Mouse (Mus musculus) neural tube, embryonic 13.5 days (tissue): ENCODE data around the gene Mid1. TPM values are rescaled to one million over a fixed set of nuclear protein-coding genes. Genes with fewer than 3 reads are reported as not detected.

Experiments used
- ATAC-seq: fragments of 200-750 bp; cut with Nextera tagmentation; 2 replicates; pipeline ENCODE4 v1.8.0; 2017; ENCODE audit warnings: low read depth, mild to moderate bottlenecking, moderate TSS enrichment, moderate library complexity
- H3K27ac ChIP-seq: fragments of 300-500 bp; sonication (generic); replicated peaks from 2 replicates; pipeline ENCODE4 v1.5.1; 2015; ENCODE audit warnings: moderate library complexity, mild to moderate bottlenecking, inconsistent platforms
- H3K27me3 ChIP-seq: fragments of 300-500 bp; sonication (generic); 2 replicates; pipeline ENCODE4 v1.6.1; 2015; ENCODE audit warnings: mild to moderate bottlenecking, inconsistent platforms
- H3K36me3 ChIP-seq: fragments of 300-500 bp; sonication (generic); 2 replicates; pipeline ENCODE4 v1.6.1; 2015; ENCODE audit warnings: mild to moderate bottlenecking, inconsistent platforms
- H3K4me1 ChIP-seq: fragments of 300-500 bp; sonication (generic); replicated peaks from 2 replicates; pipeline ENCODE4 v1.6.1; 2015; ENCODE audit warnings: inconsistent platforms
- H3K4me2 ChIP-seq: fragments of 300-500 bp; sonication (generic); 2 replicates; pipeline ENCODE4 v1.6.1; 2015; ENCODE audit warnings: inconsistent platforms, mild to moderate bottlenecking, moderate library complexity
- H3K4me3 ChIP-seq: fragments of 300-500 bp; sonication (generic); 2 replicates; pipeline ENCODE4 v1.5.1; 2015; ENCODE audit warnings: mild to moderate bottlenecking, inconsistent platforms
- H3K9ac ChIP-seq: fragments of 300-500 bp; sonication (generic); 2 replicates; pipeline ENCODE4 v1.6.1; 2015; ENCODE audit warnings: moderate library complexity, mild to moderate bottlenecking, inconsistent platforms
- H3K9me3 ChIP-seq: fragments of 300-500 bp; sonication (generic); 2 replicates; pipeline ENCODE4 v1.6.1; 2016; ENCODE audit warnings: inconsistent platforms
- WGBS: fragments of 180-500 bp; shearing (Covaris S2); methylation state at CpG from one replicate; pipeline ENCODE4 v1.1.7; 2015; 5-methylcytosine and 5-hydroxymethylcytosine counted together
- polyA plus RNA-seq: library from polyadenylated mRNA; unstranded; fragments of >200 nt; fragmentation: Nextera tagmentation; extraction: Ambion mirVana; gene quantifications from 2 replicates; pipeline ENCODE4 v1.2.1, GENCODE M21; 2015

Mid1 gene
- polyA plus RNA-seq, 1 experiment from 2014 or later: 5.2 TPM

DNA sequence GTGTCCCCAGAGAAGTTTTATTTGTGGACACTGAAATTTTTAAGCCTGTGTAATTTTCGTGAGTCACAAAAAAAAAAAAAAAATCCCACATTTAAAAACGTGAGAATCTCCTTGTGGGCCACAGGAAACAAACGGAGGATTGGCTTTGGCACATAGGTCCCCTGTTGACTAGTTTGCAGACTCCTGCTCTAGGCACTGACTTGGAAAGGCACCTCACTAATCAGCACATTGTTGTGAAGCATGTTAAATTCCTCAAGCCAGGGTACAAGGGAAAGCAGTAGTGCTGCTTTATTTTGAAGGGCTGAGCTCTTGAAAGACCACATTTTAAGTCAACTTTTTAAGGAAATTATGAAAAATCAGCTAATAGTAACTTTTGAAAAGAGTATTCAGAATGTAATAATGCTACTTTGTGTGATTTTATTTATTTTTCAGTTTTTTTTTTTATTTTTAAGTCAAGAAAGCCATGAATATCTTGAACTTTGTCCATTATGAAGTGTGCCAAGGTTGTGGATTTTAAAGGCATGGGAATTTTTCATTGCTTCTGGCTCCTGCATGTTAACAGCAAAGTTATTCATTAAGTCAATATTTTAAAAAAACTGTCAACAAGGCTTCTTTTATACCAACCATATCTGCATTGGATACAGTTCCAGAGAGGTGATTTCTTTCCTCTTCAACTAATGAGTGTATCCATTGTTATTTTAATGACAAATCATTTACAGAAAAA, 214.4 kb downstream of the Mid1 start:
- H3K9me3 ChIP-seq: no peaks in the 10 kb centered on the region
- no peak overlapping the region for H3K9ac ChIP-seq
- H3K27ac ChIP-seq: no peak overlapping the region
- H3K36me3 ChIP-seq: no peaks in the 10 kb centered on the region
- WGBS: 10% methylated on average over 3 of the region's 3 CpGs
- no peak overlapping the region for H3K4me3 ChIP-seq
- H3K4me2 ChIP-seq: no peak overlapping the region
- no peak for ATAC-seq
- no peaks in the 10 kb centered on the region for H3K4me1 ChIP-seq
- peaks cover 37% of the 10 kb centered on the region for H3K27me3 ChIP-seq

DNA sequence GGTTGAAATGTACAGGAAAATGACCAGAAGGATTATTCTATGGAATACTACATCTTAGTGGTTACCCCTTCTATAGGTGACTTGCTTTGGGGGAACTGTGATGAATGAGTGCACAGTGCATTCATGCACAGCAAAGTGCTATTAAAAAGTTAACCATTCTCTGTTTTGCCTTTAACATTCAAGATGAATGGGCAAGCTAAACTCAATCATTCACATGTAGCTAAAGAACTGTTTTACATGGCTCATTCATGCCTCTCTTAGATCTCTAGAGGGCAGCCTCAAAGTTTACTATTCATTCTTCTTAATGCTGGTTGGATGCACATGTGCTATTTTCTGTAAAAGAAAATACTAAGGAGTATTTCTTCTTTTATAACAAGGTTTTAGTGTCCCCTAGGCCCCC, 217.9 kb downstream of the Mid1 start:
- H3K4me3 ChIP-seq: no peak overlapping the region
- no peak for ATAC-seq
- H3K36me3 ChIP-seq: no peaks in the 10 kb centered on the region
- H3K4me2 ChIP-seq: no peak overlapping the region
- H3K4me1 ChIP-seq: peaks cover 5% of the 10 kb centered on the region; the same call in 1 of the 2 replicates
- H3K9me3 ChIP-seq: no peaks in the 10 kb centered on the region
- no peak overlapping the region for H3K27ac ChIP-seq
- H3K27me3 ChIP-seq: peaks cover 56% of the 10 kb centered on the region
- H3K9ac ChIP-seq: no peak overlapping the region

DNA sequence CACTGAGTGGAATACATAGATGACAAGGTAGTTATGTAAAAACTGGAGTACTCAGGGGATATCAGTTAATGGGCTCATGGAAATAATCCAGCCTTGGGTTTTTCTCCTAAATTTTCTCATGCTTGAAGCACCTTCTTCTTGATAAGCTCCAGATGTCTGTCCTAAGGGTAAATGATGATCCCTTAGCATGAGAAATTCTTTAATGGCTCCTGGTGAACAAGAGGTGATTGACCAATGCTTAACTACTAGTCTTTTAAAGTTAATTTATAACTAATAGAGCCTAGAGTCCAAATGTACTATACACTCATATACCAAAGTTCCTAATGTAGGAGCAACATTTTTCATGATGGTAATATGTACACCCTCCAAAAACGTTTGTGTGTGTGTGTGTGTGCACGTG, 218.7 kb downstream of the Mid1 start:
- H3K4me3 ChIP-seq: no peak overlapping the region
- WGBS: 71% methylated on average over 2 of the region's 2 CpGs
- H3K9ac ChIP-seq: no peak overlapping the region
- H3K4me1 ChIP-seq: peaks cover 5% of the 10 kb centered on the region; the same call in 1 of the 2 replicates
- H3K4me2 ChIP-seq: no peak overlapping the region
- no peaks in the 10 kb centered on the region for H3K9me3 ChIP-seq
- no peaks in the 10 kb centered on the region for H3K36me3 ChIP-seq
- H3K27ac ChIP-seq: no peak overlapping the region
- H3K27me3 ChIP-seq: peaks cover 64% of the 10 kb centered on the region
- ATAC-seq: no peak

DNA sequence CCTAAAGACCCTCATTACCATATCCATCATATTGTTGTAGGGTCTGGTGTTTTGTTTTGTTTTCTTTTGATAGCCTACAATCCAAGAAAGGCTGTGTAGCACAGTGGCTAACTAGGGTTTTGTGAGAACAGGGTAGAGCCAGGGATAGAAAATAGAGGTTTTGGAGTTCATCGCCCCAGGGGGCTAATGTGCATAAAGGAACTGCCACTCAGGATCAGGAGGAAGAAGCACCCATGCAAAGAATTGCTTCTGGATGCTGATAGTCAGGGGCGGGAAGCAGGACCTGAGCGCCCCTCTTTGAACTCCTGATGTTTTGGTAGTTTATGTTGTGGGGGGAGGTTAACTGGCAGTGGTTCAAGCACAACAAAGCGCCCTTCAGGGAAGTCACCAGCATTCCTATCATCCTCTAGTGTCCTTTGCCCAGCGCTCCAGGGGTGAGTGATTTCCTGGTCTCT, 221.1 kb downstream of the Mid1 start:
- WGBS: 9% methylated on average over 5 of the region's 5 CpGs
- no peaks in the 10 kb centered on the region for H3K9me3 ChIP-seq
- no peak overlapping the region for H3K4me2 ChIP-seq
- ATAC-seq: no peak
- no peaks in the 10 kb centered on the region for H3K36me3 ChIP-seq
- H3K4me1 ChIP-seq: peaks cover 5% of the 10 kb centered on the region; the same call in 1 of the 2 replicates
- no peak overlapping the region for H3K4me3 ChIP-seq
- no peak overlapping the region for H3K27ac ChIP-seq
- peaks cover 68% of the 10 kb centered on the region for H3K27me3 ChIP-seq
- H3K9ac ChIP-seq: no peak overlapping the region

DNA sequence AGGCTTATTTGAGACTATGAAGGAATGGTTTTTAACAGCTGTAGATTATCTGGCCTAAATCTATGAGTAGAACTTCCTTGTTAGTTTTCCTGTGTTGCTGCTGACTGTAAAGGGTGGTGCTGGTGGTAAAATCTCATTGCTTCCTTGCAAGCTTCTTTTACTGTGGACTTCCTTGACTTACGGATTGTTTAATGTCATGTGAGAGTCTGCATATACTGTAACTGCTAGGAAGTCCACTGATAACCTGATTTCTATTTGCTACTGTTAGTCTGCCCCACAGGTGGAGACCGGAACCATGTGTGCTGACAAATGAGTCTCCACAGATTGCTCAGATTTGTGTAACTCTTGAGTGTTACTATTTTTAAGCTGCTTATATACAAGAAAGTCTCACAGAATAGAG, 224.9 kb downstream of the Mid1 start:
- Histone ChIP-seq H3K9me3 (no peaks in the 10 kb centered on the region), H3K4me1 (peaks cover 5% of the 10 kb centered on the region; the same call in 1 of the 2 replicates), H3K9ac (no peak overlapping the region), H3K36me3 (no peaks in the 10 kb centered on the region), H3K27me3 (peaks cover 68% of the 10 kb centered on the region), H3K4me3 (no peak overlapping the region), H3K27ac (no peak overlapping the region), H3K4me2 (no peak overlapping the region)
- ATAC-seq: no peak
- 94% methylated on average over 2 of the region's 2 CpGs for WGBS

DNA sequence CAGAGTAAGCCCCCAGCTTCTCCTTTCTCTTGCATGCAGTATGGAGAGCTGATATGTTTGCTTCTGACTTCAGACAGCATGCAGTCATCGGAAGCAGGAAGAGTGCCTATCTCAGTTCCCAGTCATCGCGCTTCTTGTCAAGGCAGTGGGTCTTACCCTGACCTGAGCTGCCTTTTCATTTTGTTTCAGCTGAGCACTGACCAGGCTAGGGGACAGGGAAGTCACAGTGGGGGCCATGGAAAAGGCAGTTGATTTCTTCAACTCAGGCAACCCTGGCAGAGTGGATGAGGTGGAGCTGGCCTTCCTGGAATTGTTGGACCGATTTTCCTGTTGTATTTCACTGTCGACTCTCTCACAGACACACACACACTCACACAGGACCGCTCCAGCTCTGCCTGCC, 230.7 kb downstream of the Mid1 start:
- Histone ChIP-seq H3K4me1 (no peaks in the 10 kb centered on the region), H3K36me3 (no peaks in the 10 kb centered on the region), H3K4me2 (no peak overlapping the region), H3K9ac (no peak overlapping the region), H3K27me3 (peaks cover 64% of the 10 kb centered on the region), H3K4me3 (no peak overlapping the region), H3K9me3 (no peaks in the 10 kb centered on the region), H3K27ac (no peak overlapping the region)
- WGBS: 90% methylated on average over 6 of the region's 6 CpGs
- ATAC-seq: no peak

DNA sequence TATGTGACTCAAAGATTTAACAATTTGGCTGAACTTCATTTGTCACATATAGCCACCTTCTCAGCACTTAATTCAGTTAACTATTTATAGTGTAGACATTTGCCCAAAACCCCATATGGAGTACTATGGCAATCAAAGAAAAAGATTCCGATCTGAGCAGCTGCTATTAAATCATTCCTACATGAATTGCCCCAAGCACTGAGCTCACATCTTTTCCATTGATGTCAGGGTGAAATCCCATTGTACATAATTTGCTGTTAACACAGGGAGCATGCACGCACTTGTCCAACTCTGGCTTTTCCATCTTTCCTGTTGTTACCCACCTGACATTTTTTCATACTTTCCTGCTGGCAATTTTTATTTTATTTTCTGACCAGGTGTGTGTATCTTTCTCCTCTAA, 237.5 kb downstream of the Mid1 start:
- Histone ChIP-seq H3K9me3 (no peaks in the 10 kb centered on the region), H3K4me2 (no peak overlapping the region), H3K27me3 (peaks cover 77% of the 10 kb centered on the region), H3K27ac (peak overlapping the region; percentile 49; the same call in 1 of the 2 replicates), H3K4me1 (peaks cover 21% of the 10 kb centered on the region; the same call in 1 of the 2 replicates), H3K4me3 (no peak overlapping the region), H3K9ac (no peak overlapping the region), H3K36me3 (no peaks in the 10 kb centered on the region)
- WGBS: 40% methylated on average over 2 of the region's 2 CpGs
- no peak for ATAC-seq

DNA sequence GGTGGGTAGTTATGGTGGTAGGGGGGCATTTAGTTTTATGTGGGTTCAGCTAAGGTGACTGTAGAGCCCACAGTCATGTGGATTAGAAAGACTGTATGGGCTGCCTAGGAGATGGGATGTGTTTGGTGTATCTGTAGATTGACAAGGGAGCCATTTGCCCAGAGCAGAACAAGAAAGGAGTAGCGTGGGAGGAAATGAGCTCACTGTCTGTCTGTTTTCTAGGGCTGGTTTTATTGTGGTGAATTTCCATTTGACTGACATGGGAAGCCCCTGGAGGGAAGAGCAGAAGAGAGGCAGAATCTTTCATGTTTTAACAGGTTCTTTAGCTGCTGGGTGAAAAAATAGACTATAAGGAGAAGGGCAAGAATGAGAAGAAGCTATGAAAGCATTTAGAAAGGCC, 238.4 kb downstream of the Mid1 start:
- 15% methylated on average over 1 of the region's 1 CpGs for WGBS
- Histone ChIP-seq H3K4me2 (no peak overlapping the region), H3K36me3 (no peaks in the 10 kb centered on the region), H3K9me3 (no peaks in the 10 kb centered on the region), H3K4me1 (peaks cover 21% of the 10 kb centered on the region; the same call in 1 of the 2 replicates), H3K27me3 (peaks cover 77% of the 10 kb centered on the region), H3K4me3 (no peak overlapping the region), H3K27ac (peak overlapping the region; percentile 49), H3K9ac (no peak overlapping the region)
- no peak for ATAC-seq

DNA sequence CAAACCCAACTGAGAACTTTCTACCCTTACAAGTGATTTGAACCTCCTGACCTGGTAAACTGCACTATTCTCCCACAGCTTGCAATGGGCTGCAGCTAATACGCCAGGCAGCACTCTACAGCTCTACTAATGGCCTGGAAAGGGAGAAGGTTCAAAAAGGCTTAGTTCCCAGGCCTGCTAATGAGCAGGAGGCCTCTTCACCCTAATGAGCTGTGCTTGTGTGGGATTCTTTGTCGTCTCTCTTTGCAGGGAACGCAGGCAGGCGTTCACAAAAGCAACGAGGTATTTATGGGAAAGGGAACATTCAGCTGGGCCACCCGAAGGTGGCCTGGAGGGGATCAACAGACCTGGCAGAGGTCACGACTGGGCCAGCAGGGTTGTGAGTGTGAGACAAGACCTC, 240.6 kb downstream of the Mid1 start:
- Histone ChIP-seq H3K4me1 (peaks cover 21% of the 10 kb centered on the region; the same call in 1 of the 2 replicates), H3K36me3 (no peaks in the 10 kb centered on the region), H3K27ac (no peak overlapping the region), H3K27me3 (peaks cover 75% of the 10 kb centered on the region), H3K9me3 (no peaks in the 10 kb centered on the region), H3K9ac (no peak overlapping the region), H3K4me3 (no peak overlapping the region), H3K4me2 (no peak overlapping the region)
- 25% methylated on average over 7 of the region's 7 CpGs for WGBS
- no peak for ATAC-seq

DNA sequence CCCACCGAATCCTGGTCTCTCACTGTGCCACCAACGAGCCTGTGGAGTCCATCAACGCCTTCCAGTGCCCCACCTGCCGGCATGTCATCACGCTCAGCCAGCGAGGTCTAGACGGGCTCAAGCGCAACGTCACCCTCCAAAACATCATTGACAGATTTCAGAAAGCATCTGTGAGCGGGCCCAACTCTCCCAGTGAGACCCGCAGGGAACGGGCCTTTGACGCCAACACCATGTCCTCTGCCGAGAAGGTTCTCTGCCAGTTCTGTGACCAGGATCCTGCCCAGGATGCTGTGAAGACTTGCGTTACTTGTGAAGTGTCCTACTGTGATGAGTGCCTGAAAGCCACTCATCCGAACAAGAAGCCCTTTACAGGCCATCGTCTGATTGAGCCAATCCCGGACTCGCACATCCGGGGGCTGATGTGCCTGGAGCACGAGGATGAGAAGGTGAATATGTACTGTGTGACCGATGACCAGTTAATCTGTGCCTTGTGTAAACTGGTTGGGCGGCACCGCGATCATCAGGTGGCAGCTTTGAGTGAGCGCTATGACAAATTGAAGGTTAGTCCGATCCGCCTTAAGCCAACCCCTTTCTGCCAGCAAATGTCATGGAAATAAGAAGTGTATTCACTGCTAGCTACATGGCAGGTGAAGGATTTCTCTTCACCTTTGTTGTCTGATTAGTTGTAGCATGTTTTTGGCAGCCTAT, 242.3 kb downstream of the Mid1 start:
- Histone ChIP-seq H3K9me3 (no peaks in the 10 kb centered on the region), H3K9ac (no peak overlapping the region), H3K4me1 (peaks cover 21% of the 10 kb centered on the region; the same call in 1 of the 2 replicates), H3K27ac (no peak overlapping the region), H3K27me3 (peaks cover 73% of the 10 kb centered on the region), H3K4me2 (no peak overlapping the region), H3K36me3 (no peaks in the 10 kb centered on the region), H3K4me3 (no peak overlapping the region)
- 74% methylated on average over 28 of the region's 28 CpGs for WGBS
- ATAC-seq: no peak; the same call in 1 of the 2 replicates

DNA sequence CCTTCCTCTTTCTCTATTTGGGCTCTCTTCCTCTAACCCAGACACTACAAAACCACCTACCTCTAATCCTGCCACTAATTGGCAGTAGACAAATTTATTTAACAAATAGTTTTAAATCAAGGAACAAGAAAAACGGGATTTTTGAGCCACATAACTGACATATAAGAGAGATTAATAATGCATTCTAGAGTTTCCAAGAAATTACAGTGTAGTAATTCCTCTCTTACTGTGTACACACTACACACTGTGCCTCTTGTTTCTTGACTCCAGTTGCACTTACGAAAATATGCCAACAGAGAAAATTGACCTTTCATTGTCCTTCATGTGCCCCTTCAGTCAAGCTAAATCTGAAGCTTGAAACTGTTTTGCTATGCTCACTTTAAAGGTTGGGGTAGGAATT, 245.9 kb downstream of the Mid1 start:
- Histone ChIP-seq H3K9ac (no peak overlapping the region), H3K9me3 (no peaks in the 10 kb centered on the region), H3K36me3 (no peaks in the 10 kb centered on the region), H3K4me1 (peaks cover under 1% of the 10 kb centered on the region; the same call in 1 of the 2 replicates), H3K27me3 (peaks cover 71% of the 10 kb centered on the region), H3K27ac (no peak overlapping the region), H3K4me2 (no peak overlapping the region), H3K4me3 (no peak overlapping the region)
- WGBS: 64% methylated on average over 2 of the region's 2 CpGs
- no peak for ATAC-seq

DNA sequence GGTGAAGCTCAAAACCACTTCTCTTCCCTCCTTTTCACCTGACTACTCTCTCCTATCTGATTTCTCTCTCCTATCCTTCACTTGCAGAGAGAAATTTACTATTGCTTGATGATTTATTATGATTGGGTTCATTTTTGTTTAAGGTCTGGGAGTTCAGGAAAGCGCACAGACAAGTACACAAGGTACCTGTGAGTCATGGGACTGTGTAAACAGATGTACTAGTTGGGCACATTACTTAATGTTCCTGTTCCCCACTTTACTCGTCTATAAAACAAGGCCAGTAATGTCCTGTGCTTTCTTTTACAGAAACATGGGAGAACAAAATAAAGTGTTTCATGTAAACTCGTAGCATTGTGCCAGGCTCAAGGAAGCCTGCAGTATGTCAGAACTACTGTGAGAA, 248.2 kb downstream of the Mid1 start:
- Histone ChIP-seq H3K36me3 (no peaks in the 10 kb centered on the region), H3K4me2 (no peak overlapping the region), H3K9ac (no peak overlapping the region), H3K9me3 (no peaks in the 10 kb centered on the region), H3K27me3 (peaks cover 67% of the 10 kb centered on the region), H3K4me1 (no peaks in the 10 kb centered on the region), H3K27ac (no peak overlapping the region), H3K4me3 (no peak overlapping the region)
- ATAC-seq: no peak
- 72% methylated on average over 3 of the region's 3 CpGs for WGBS
